Mouse (Mus musculus) effector memory CD4-positive, alpha-beta T cell, adult 5 months (primary cell): Measurements from ENCODE around the gene Olfm3. TPM values are rescaled to one million over a fixed set of nuclear protein-coding genes. Genes with fewer than 3 reads are reported as not detected.

ENCODE experiments used
- polyA plus RNA-seq: library from polyadenylated mRNA; unstranded; fragments of 100-300 nt; shearing (Covaris generic); gene quantifications from one replicate; pipeline ENCODE4 v1.2.1, GENCODE M21; 2017

Olfm3 gene
- polyA plus RNA-seq: not detected

DNA sequence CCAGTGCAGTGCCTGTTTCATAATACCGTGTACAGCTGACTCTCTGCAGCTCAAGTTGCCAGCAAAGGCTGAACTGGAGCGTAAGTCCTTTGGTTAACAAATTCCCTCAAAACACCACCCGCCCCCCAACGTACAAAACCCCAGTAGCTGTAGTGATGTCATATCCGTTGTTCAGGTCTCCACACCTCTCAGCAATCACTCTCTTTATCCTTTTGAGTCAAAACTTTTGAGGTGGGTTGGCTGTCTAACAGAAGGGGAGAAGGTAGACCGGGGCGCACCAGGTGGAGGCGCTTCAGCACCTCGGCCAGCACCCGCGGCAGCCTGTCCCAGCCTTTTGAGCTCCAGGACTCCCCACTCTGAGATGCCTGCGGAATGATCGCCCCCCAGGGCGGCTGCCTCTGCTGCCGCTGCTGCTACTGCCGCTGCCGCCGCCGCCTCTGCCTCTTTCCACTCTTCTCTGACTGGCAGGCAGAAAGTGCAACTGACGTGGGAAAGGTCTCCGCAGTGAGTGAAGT lies at the start of gene Olfm3:
Olfm3 (plus strand) TSS at position 155 of the 515 bp plus-strand sequence.

